13 mouse cellular contexts compared by ENCODE assay signal in genomic region chr7:126793456-126794270, GRCm38 (mm10). TPM values are rescaled to one million over a fixed set of nuclear protein-coding genes. Genes with fewer than 3 reads are reported as not detected.
A peak's percentile ranks its signal among the peaks of the same experiment; 100 is the strongest.
DNase-seq lines count a peak whose midpoint lies in the region; ATAC-seq and TF ChIP-seq lines count a peak whose summit lies in the region.
"Had no signal": no experiment of that assay in that cellular context is flagged by ENCODE, and none has a peak within 500 bp of the region (broad histone marks: within the 10 kb centered on the region; RNA-seq: fewer than 3 reads in every experiment).

No protein-coding gene starts in this region.

- 0 out of 2 replicates have a peak overlapping the region, but pooled peaks have one; percentile 59 for H3K9ac ChIP-seq in hindbrain, embryonic 14.5 days
- H3K9ac ChIP-seq in hindbrain, embryonic 11.5 days (ENCODE audit: low read depth, low read length) = no peak overlapping the region
- no peak overlapping the region for H3K9ac ChIP-seq in neural tube, embryonic 15.5 days (replicated peaks)

- 70% methylated on average over 4 of the region's 4 CpGs for WGBS in cerebellum, adult 2 months
- 80% methylated on average over 4 of the region's 4 CpGs for WGBS in hindbrain, embryonic 14.5 days
- 69% methylated on average over 4 of the region's 4 CpGs for WGBS in hindbrain, embryonic 11.5 days
- WGBS in neural tube, embryonic 15.5 days = 75% methylated on average over 4 of the region's 4 CpGs

- H3K4me3 ChIP-seq in cerebellum, adult 2 months (replicated peaks; ENCODE audit: insufficient read depth, low read depth, low read length) = no peak overlapping the region
- no peak overlapping the region for H3K4me3 ChIP-seq in hindbrain, embryonic 14.5 days (replicated peaks; ENCODE audit: low read length)
- H3K4me3 ChIP-seq in hindbrain, embryonic 11.5 days (ENCODE audit: low read depth, low read length) = no peak overlapping the region
- H3K4me3 ChIP-seq in testis, adult 2 months (ENCODE audit: control insufficient read depth, low read depth, low read length) = no peak overlapping the region
- no peak overlapping the region for H3K4me3 ChIP-seq in neural tube, embryonic 15.5 days (replicated peaks)

- DNase-seq in cerebellum, adult 2 months = no peak
- DNase-seq in cerebellum, postnatal 4 days (ENCODE audit: low spot score in 2 of 2) = no peak
- no peak for DNase-seq in hindbrain, embryonic 14.5 days (ENCODE audit: low spot score)
- DNase-seq in hindbrain, embryonic 11.5 days (ENCODE audit: low spot score) = no peak
- no peak for DNase-seq in testis, postnatal 14 days (ENCODE audit: low spot score)
- no peak for DNase-seq in right cerebral cortex, postnatal 36 days (ENCODE audit: low spot score in 2 of 2)
- DNase-seq: cerebellum, postnatal 25 days; left cerebral cortex, postnatal 4 days; retina, postnatal 1 day had no signal

- peaks cover 51% of the 10 kb centered on the region for H3K36me3 ChIP-seq in hindbrain, embryonic 14.5 days (replicated peaks; ENCODE audit: control insufficient read depth, insufficient read depth)
- peaks cover 7% of the 10 kb centered on the region; the same call in 1 of the 2 replicates for H3K36me3 ChIP-seq in hindbrain, embryonic 11.5 days (ENCODE audit: control insufficient read depth, insufficient read depth, low read length)
- no peaks in the 10 kb centered on the region for H3K36me3 ChIP-seq in testis, adult 2 months (ENCODE audit: control insufficient read depth, insufficient read depth, low read length)
- H3K36me3 ChIP-seq in neural tube, embryonic 15.5 days = peaks cover 51% of the 10 kb centered on the region

- no peaks in the 10 kb centered on the region for H3K27me3 ChIP-seq in cerebellum, adult 2 months (ENCODE audit: control insufficient read depth, insufficient read depth, low read length)
- no peaks in the 10 kb centered on the region for H3K27me3 ChIP-seq in hindbrain, embryonic 14.5 days (ENCODE audit: control insufficient read depth, insufficient read depth, low read length)
- no peaks in the 10 kb centered on the region for H3K27me3 ChIP-seq in hindbrain, embryonic 11.5 days (ENCODE audit: control insufficient read depth, insufficient read depth, low read length)
- no peaks in the 10 kb centered on the region for H3K27me3 ChIP-seq in testis, adult 2 months (ENCODE audit: control insufficient read depth, insufficient read depth, low read length)
- no peaks in the 10 kb centered on the region for H3K27me3 ChIP-seq in neural tube, embryonic 15.5 days (replicated peaks)
- H3K27me3 ChIP-seq: hindbrain, embryonic 15.5 days; Patski had no signal

- peak; percentile 10; the same call in 1 of the 2 replicates for TF ChIP-seq POLR2A in cerebellum, adult 2 months (IDR thresholded peaks at IDR 0.05; ENCODE audit: borderline replicate concordance, insufficient read depth, low read length)
- no peak for TF ChIP-seq POLR2A in testis, adult 2 months (IDR thresholded peaks at IDR 0.05; ENCODE audit: control insufficient read depth, low read depth, low read length)

- no peak for TF ChIP-seq CTCF in cerebellum, adult 2 months (IDR thresholded peaks at IDR 0.05; ENCODE audit: borderline replicate concordance, insufficient read depth, low read depth, low read length)
- no peak for TF ChIP-seq CTCF in testis, adult 2 months (IDR thresholded peaks at IDR 0.05; ENCODE audit: control insufficient read depth, insufficient read depth, insufficient replicate concordance, low read depth, low read length)

- H3K4me2 ChIP-seq in hindbrain, embryonic 14.5 days (replicated peaks) = no peak overlapping the region
- no peak overlapping the region for H3K4me2 ChIP-seq in hindbrain, embryonic 11.5 days (replicated peaks; ENCODE audit: low read depth, low read length)
- no peak overlapping the region for H3K4me2 ChIP-seq in neural tube, embryonic 15.5 days

- no peak overlapping the region for H3K27ac ChIP-seq in cerebellum, adult 2 months (ENCODE audit: insufficient read depth, low read length)
- no peak overlapping the region for H3K27ac ChIP-seq in hindbrain, embryonic 14.5 days
- no peak overlapping the region; the same call in 1 of the 2 replicates for H3K27ac ChIP-seq in hindbrain, embryonic 11.5 days (ENCODE audit: low read depth, low read length)
- peak overlapping the region; percentile 33; the same call in 1 of the 2 replicates for H3K27ac ChIP-seq in testis, adult 2 months (ENCODE audit: control insufficient read depth, insufficient read depth, low read depth, low read length)
- 0 out of 2 replicates have a peak overlapping the region, but pooled peaks have one; percentile 91 for H3K27ac ChIP-seq in neural tube, embryonic 15.5 days (replicated peaks)

- peaks cover 12% of the 10 kb centered on the region for H3K4me1 ChIP-seq in cerebellum, adult 2 months (ENCODE audit: control insufficient read depth, insufficient read depth, low read length)
- H3K4me1 ChIP-seq in hindbrain, embryonic 14.5 days (replicated peaks; ENCODE audit: control insufficient read depth, insufficient read depth, low read length) = peaks cover 32% of the 10 kb centered on the region
- H3K4me1 ChIP-seq in hindbrain, embryonic 11.5 days (replicated peaks; ENCODE audit: control insufficient read depth, insufficient read depth, low read length) = peaks cover 7% of the 10 kb centered on the region
- peaks cover 4% of the 10 kb centered on the region for H3K4me1 ChIP-seq in testis, adult 2 months (ENCODE audit: control insufficient read depth, insufficient read depth, low read length)
- peaks cover 66% of the 10 kb centered on the region for H3K4me1 ChIP-seq in neural tube, embryonic 15.5 days

- ATAC-seq in hindbrain, embryonic 14.5 days (ENCODE audit: low FRiP score) = no peak
- no peak for ATAC-seq in hindbrain, embryonic 11.5 days (ENCODE audit: low FRiP score)
- no peak for ATAC-seq in neural tube, embryonic 15.5 days (ENCODE audit: low FRiP score)
- ATAC-seq: Patski had no signal

- no peaks in the 10 kb centered on the region for H3K9me3 ChIP-seq in hindbrain, embryonic 14.5 days (ENCODE audit: control insufficient read depth, low read length)
- H3K9me3 ChIP-seq in hindbrain, embryonic 11.5 days (ENCODE audit: control insufficient read depth, low read length) = no peaks in the 10 kb centered on the region
- no peaks in the 10 kb centered on the region for H3K9me3 ChIP-seq in neural tube, embryonic 15.5 days (replicated peaks)
- H3K9me3 ChIP-seq: hindbrain, embryonic 15.5 days had no signal

RNA-seq across cellular contexts. Expression of gene Ppp4c, which starts 1.4 kb away (rescaled TPM):
- polyA plus RNA-seq in cerebellum, adult 2 months (2012; rRNA removed) = 110 and 119 TPM in 2 replicates
- 177 and 182 TPM in 2 replicates for polyA plus RNA-seq in hindbrain, embryonic 14.5 days (2014; fragmentation: Nextera tagmentation; extraction: Ambion mirVana)
- 313 and 330 TPM in 2 replicates for polyA plus RNA-seq in hindbrain, embryonic 11.5 days (2014; fragmentation: Nextera tagmentation; extraction: Ambion mirVana)
- polyA plus RNA-seq in testis, adult 2 months (2012; rRNA removed) = 252 and 262 TPM in 2 replicates
- 154 and 188 TPM in 2 replicates for polyA plus RNA-seq in neural tube, embryonic 15.5 days (2015; fragmentation: Nextera tagmentation; extraction: Ambion mirVana)

RNA-seq across cellular contexts. Expression of gene Fam57b, which starts 3.8 kb away (rescaled TPM):
- polyA plus RNA-seq in cerebellum, adult 2 months (2012; rRNA removed) = 193 and 196 TPM in 2 replicates
- polyA plus RNA-seq in hindbrain, embryonic 14.5 days (2014; fragmentation: Nextera tagmentation; extraction: Ambion mirVana) = 53.2 and 54.7 TPM in 2 replicates
- 14.6 and 16.3 TPM in 2 replicates for polyA plus RNA-seq in hindbrain, embryonic 11.5 days (2014; fragmentation: Nextera tagmentation; extraction: Ambion mirVana)
- 7.9 and 9.8 TPM in 2 replicates for polyA plus RNA-seq in testis, adult 2 months (2012; rRNA removed)
- 48.2 and 54.4 TPM in 2 replicates for polyA plus RNA-seq in neural tube, embryonic 15.5 days (2015; fragmentation: Nextera tagmentation; extraction: Ambion mirVana)

RNA-seq across cellular contexts. Expression of gene Tbx6, which starts 12.4 kb away (rescaled TPM):
- polyA plus RNA-seq in cerebellum, adult 2 months (2012; rRNA removed) = 2.2 TPM in 2 replicates
- polyA plus RNA-seq in hindbrain, embryonic 14.5 days (2014; fragmentation: Nextera tagmentation; extraction: Ambion mirVana) = 0.21 and 0.26 TPM in 2 replicates
- polyA plus RNA-seq in hindbrain, embryonic 11.5 days (2014; fragmentation: Nextera tagmentation; extraction: Ambion mirVana) = 0.25 and 0.79 TPM in 2 replicates
- 1.1 and 1.2 TPM in 2 replicates for polyA plus RNA-seq in testis, adult 2 months (2012; rRNA removed)
- polyA plus RNA-seq in neural tube, embryonic 15.5 days (2015; fragmentation: Nextera tagmentation; extraction: Ambion mirVana) = 0.34 and 0.35 TPM in 2 replicates

RNA-seq across cellular contexts. Expression of gene Ypel3, which starts 16.9 kb away (rescaled TPM):
- 628 and 636 TPM in 2 replicates for polyA plus RNA-seq in cerebellum, adult 2 months (2012; rRNA removed)
- polyA plus RNA-seq in hindbrain, embryonic 14.5 days (2014; fragmentation: Nextera tagmentation; extraction: Ambion mirVana) = 206 and 218 TPM in 2 replicates
- polyA plus RNA-seq in hindbrain, embryonic 11.5 days (2014; fragmentation: Nextera tagmentation; extraction: Ambion mirVana) = 114 and 119 TPM in 2 replicates
- 74.3 and 92.1 TPM in 2 replicates for polyA plus RNA-seq in testis, adult 2 months (2012; rRNA removed)
- polyA plus RNA-seq in neural tube, embryonic 15.5 days (2015; fragmentation: Nextera tagmentation; extraction: Ambion mirVana) = 187 and 207 TPM in 2 replicates

RNA-seq across cellular contexts. Expression of gene Gdpd3, which starts 27.5 kb away (rescaled TPM):
- polyA plus RNA-seq in cerebellum, adult 2 months (2012; rRNA removed) = 6.0 and 8.0 TPM in 2 replicates
- polyA plus RNA-seq in hindbrain, embryonic 14.5 days (2014; fragmentation: Nextera tagmentation; extraction: Ambion mirVana) = 1.0 and 1.8 TPM in 2 replicates
- 0.97 and 1.4 TPM in 2 replicates for polyA plus RNA-seq in hindbrain, embryonic 11.5 days (2014; fragmentation: Nextera tagmentation; extraction: Ambion mirVana)
- polyA plus RNA-seq in testis, adult 2 months (2012; rRNA removed) = 3.5 and 3.9 TPM in 2 replicates
- polyA plus RNA-seq in neural tube, embryonic 15.5 days (2015; fragmentation: Nextera tagmentation; extraction: Ambion mirVana) = 1.0 and 1.5 TPM in 2 replicates

Comparison
In these comparisons a context has a peak if more than half of its experiments do, and no peak if none do; other contexts are left out.
1. H3K27ac ChIP-seq: peak in testis, adult 2 months (single experiment) and neural tube, embryonic 15.5 days (single experiment); none in cerebellum, adult 2 months (single experiment), hindbrain, embryonic 14.5 days (single experiment) and hindbrain, embryonic 11.5 days (single experiment).